Mouse (Mus musculus): ENCODE results near the gene Mlst8.

The Mlst8 gene

DNA sequence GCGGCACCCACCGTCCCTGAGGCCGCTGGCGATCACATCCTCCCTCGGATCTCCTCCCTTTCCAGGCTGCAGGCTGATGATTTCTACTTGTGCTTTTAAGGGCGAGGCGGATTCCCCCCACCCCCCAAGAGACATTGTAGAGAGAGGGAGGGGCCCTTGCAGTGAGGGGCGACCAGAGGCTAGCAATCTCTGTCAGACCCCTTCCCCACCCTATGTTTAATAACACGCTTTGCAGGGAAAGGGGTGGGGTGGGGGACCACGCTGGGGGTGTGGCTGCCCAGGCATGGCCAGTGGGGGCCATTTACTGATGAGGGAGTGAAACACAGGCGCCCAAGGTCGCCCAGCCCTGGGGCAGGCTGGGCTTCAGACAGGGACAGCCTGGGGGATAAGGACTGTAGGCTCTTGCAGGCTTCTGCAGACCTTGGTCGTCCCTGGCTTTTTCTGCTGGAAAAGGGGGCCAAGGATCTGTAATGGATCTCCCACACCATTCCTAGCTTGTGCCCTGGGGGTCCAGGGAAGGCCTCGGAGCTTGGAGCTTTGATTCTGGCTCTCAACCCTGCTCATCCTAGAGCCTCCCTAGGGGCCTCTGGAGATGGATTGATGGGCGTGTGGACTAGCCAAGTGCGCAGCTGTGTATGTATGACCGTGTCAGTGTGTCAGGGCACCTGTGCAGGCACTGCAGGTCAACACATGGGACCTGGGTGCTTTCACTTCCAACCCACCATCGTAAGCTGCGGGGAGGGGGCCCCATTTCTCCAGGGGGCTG is 10.6 kb upstream of the Mlst8 start:
- DNase-seq (ENCODE audit: low spot score in 2 of 2) = no peak

DNA sequence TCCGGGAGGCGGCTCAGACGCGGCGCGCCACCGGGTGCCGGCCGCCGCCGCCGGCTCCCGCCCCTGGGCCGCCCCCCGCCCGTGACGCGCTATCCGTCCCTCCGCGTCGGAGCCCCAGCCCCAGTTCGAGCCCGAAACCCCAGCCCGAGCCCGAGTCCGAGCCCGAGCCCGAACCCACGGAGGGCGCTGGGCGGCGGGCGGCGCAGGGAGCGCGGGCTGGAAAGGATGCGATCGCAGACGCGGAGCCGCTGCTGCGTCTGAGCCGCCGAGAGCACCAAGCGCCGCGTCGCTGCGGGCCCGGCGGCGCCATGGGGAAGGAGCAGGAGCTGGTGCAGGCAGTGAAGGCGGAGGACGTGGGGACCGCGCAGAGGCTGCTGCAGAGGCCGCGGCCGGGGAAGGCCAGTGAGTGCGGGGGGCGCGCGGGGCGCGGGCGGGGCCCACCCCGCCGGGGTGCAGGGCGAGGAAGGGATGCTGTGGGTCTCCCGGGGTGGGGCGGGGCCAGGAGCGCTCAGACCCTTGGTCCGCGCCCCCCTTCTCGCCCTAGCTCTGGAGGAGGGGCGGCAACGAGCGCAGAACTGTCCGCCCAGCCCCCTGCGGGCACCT is 9.9 kb upstream of the Mlst8 start:
- DNase-seq (ENCODE audit: low spot score in 2 of 2) = peak; percentile 62 to 67

DNA sequence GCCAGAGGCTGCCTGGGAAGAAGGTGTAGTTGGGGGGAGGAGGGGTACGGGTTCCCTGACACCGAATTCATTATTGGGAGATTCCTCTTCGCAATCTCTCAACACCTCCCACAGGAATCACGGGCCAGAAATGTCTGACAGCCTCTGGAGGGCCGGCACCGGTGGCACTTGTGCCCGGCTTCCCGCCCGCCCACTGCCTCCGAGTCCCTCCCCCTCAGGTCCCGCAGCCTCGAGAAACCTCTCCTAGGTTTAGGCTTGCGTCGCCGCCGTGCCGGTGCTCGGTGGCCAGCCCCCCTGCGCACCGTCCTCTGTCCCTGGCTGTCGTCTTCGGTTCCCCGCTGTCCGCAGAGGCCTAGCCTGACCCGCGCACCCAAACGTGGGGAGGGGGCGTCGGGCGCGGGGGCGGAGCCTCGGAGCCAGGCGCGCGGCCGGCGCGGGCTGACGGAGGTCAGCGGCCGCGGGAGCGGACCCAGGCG is 9.3 kb upstream of the Mlst8 start, which contains the start of gene Caskin1:
TSS of gene Caskin1 (plus strand) at position 416 of the 476 bp plus-strand sequence.
- DNase-seq (ENCODE audit: low spot score in 2 of 2) = peak; percentile 70 to 78

DNA sequence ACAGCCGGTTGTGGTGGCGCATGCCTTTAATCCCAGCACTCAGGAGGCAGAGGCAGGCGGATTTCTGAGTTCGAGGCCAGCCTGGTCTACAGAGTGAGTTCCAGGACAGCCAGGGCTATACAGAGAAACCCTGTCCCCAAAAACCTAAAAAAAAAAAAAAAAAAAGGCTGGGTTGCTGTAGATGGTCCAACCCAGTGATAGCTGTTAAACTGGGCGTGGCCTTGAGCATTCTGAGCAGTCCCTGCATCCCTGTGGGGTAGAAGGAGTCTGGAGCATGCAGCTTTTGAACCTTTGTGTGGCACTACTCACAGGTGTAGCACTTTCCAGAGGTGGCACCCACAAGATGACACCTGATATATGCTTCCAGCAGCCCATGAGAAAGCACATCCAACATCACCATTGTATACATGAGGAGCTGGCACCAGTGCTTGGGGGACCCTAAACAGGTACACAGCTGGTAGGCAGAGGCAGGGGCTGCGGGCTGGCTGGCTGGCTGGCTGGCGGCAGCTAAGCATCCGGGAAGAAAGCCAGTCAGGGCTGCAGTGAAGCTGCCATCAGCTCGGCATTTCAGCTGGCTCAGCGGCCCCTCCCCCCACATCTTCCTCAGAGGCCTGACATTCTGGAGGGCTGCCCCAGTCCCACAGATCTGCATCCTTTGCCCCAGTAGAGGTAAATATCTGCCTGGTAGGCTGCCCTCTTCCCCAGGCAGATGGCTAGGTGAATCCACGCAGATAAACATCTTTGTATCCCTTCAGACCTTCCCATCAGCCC is 6.4 kb upstream of the Mlst8 start:
- DNase-seq (ENCODE audit: low spot score in 2 of 2) = peak; percentile 86 to 89

DNA sequence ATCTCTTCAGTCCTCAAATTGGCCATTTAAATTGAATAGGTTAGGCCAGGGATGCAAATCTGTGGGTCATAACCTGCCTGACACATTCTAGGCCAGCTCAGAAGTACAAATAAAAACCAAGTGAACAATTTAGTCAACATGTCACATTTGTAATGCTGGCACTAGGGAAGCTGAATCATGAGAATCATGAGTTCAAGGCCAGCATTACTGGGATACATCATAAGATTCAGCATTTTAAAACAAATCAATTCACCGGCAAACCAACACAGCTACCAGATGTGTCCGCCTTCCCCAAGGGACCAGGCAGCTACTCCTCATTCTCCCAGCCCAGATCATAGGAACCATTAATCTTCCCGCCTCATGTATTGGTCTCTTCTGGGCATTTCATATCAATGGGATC is 4.6 kb upstream of the Mlst8 start:
- no peak for DNase-seq (ENCODE audit: low spot score in 2 of 2)

DNA sequence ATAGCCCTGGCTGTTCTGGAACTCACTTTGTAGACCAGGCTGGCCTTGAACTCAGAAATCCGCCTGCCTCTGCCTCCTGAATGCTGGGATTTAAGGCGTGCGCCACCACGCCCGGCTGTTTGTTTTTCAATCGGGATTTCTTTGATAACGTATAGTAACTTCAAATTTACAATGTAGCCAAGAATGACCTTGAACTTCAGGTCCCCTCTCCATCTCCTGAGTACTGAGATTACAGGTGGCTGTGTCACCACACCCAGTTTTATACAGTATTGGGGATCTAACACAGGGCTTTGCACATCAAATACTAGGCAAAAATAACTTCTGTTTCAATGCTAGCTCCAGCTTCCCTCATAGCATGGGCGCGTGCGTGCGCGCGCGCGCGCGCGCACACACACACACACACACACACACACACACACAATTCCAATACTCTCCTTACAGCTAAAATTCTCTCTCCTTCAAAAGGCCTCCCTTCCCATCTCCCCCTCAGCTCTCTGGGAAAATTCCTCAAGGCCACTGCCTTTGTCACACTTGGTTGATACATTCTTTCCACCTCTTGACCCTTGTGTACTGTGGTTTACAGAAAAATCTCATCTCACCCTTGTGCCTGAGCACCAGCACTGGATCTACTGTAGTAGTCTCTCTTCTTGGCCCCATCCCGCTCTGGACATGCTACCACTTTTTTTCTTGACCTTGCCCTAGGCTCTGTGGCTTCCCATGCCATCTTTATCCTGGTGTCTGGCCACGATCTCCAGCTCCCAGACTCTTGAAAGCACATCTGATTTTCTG is 2.3 kb upstream of the Mlst8 start:
- no peak for DNase-seq (ENCODE audit: low spot score in 2 of 2)

DNA sequence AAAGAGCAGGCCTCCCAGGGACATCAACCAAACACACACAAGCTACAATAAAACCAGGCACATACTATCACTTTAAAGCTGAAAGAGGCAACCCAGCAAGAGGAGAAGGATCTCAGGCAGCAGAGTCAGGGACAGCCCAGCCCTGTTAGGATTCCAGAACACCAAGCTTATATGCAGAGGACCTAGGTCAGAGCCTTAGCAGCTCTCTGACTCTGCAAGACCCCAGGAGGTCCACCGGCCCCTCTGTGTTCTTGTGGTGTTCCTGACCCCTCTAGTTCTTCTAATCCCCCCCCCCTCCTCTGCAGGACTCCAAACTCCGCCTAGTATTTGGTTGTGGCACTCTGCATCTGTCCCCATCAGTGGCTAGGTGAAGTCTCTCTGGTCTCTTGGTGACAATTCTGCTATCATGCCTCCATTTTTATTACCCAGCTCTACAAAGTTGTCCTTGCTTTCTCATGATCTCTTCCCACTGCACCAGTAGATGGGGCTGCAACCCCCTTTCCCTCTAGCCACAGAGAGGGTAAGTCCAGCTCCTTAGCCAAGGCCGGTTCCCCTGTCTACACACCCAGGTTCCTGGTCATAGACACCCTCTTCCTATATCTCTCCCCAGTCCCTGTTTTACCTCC is 1.4 kb upstream of the Mlst8 start:
- no peak for DNase-seq (ENCODE audit: low spot score in 2 of 2)

DNA sequence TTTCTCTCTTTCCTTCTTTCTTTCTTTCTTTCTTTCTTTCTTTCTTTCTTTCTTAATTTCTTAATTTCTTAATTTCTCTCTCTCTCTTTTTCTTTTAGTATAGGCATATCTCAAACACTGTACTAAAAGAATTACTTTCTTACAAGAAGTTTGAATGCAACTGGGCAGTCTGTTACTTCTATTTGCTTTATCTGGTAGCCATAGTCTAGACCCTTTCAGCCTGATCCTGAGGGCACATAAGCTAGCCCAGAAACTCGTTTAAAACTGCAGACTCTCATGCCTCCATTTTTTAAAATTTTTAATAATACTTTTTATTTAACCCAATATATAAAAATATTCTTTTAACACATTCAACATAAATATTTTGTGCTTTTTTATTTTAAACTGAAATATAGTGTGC is 553 bp upstream of the Mlst8 start:
- DNase-seq (ENCODE audit: low spot score in 2 of 2) = no peak

DNA sequence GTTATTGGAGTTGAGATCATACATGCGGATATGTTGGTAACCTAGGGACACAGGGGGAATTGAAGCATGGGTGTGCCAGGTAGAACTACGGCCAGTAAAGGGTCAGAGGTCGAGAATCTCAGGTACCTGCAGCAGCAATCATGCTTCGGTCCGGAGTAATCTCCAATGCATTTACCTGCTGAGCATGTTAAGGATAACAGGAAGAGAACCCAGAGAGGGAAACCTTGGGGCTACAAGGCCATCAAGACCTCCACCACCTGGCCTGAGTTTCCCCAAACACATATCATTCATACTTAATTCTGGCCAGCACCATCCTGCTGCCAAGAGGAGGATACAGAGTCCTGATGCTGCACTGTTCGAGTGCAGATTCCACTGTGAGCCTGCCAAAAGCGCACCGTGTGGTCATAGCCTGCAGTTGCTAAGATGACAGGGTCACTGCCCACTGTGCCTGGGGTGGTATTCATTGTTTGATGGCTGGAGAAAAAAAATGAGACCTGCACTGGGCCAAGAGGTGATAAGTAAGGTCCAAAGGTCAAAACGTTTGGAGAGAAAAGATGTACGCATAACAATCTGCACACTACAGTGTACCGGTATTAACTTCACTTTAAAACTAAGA is 785 bp downstream of the Mlst8 start:
- peak in 1 of 2 experiments; percentile 65 for DNase-seq (ENCODE audit: low spot score in 2 of 2)

DNA sequence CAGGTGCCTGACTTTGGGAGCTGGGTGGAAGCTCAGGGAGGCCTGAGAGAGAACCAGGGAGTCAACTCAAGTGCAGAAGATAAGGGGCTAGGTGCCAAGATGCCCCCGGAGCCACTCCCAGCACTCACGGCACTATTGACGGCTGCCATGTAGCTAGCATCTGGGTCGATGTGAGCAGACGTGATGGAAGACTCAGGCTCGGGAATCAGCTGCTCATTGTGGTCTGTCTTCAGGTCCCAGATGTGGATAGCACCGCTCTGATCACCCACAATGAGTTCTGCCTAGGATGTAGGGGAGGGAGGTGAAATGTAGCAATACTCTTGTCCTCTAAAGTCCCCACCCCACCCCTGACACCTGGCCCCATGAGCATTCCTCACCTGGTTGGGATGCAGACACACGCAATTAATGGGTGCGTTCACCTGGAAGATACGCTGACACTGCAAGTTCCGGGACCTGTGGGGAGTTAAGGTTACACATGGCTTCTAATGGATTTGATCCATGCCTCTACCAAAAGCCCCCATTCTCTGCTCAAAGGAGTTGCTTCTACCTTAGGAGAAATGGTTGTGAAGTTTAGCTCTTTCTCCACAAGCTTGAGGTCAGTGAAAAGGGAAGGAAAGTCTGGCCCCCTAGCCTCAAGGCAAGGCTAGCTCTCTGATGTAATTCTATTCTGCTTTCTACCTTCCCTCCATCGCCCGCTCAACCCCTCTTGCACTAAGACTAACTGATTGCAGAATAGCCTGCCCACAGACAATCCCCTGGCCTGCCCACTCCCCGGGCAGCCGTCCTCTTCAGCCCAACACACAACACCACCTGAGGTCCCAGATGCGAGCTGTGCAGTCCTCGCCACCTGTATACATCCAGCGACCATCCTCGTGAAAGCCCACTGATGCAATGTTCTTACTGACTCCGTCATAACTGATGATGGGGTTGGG is 1.6 kb downstream of the Mlst8 start:
- peak in 1 of 2 experiments; percentile 14 for DNase-seq (ENCODE audit: low spot score in 2 of 2)

DNA sequence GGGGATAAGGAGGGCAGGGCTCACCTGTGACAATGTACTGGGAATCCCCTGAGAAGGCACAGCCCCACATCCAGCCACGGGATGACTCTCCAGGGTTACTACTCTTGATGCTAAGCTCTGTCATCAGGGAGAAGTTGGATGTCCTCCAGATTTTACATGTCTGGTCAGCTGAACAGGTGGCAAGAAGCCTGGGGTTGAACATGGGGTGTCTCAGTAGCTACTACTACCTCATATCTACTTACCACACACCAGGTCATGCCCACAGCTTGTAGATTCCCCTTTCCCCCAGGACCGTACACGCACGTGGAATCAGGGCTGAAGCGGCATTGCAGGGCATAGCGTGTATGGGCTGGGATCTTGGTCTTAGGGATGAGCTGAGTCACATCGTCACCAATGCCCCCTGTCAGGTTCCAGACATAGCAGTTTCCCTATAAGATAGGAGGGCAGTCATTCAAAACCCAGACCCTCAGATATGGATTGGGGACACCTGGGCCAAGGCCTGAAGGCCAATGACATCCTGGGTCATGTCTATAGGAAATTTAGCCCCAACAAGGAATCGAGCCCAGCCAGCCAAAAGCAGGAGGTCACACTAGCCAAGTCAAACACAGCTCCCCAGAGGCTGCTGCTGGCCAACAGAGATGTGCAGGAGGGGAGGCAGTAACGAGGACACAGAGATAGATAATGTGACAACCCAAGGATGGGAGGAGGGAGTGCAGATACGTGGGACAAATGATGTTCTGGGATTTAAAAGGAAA is 2.7 kb downstream of the Mlst8 start:
- DNase-seq (ENCODE audit: low spot score in 2 of 2) = no peak

DNA sequence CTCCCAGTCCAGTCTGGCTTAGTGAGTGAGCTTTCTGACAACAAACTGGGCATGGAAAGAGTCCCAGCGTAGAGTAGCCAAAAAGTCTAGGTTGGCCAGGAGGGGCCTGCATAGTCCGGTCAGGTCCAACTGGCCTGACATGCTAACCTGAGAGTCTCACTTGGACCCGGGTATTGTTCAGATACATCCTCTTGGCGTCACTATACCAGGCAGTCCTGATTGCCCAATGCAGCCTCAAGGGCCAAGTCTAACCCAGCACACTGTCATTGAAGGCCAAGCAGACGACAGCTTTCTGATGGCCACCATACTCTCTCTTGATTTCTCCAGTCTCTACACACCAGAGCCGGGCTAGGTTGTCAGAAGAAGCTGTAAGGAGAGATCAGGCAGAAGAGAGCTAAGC is 3.3 kb downstream of the Mlst8 start:
- no peak for DNase-seq (ENCODE audit: low spot score in 2 of 2)

DNA sequence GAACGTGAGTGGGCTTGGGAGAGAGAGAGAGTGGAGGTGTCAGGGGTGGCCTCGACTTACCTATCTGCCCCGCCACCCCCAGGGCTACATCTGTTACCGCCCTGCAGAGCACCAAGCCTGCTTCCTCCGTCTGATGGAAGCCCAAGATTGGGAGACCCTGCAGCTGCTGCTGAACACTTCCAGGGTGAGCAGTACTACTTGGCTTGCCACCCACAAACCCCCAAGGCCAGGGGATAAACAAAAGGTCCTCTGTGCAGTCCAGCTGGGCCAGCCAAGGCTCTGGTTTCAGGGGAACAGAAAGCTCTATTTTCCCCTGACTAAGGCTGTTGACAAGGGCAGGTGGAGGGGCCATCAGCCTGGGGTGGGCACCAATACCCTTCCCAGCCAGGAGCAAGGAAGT is 4.3 kb downstream of the Mlst8 start:
- peak; percentile 80 to 86 for DNase-seq (ENCODE audit: low spot score in 2 of 2)

DNA sequence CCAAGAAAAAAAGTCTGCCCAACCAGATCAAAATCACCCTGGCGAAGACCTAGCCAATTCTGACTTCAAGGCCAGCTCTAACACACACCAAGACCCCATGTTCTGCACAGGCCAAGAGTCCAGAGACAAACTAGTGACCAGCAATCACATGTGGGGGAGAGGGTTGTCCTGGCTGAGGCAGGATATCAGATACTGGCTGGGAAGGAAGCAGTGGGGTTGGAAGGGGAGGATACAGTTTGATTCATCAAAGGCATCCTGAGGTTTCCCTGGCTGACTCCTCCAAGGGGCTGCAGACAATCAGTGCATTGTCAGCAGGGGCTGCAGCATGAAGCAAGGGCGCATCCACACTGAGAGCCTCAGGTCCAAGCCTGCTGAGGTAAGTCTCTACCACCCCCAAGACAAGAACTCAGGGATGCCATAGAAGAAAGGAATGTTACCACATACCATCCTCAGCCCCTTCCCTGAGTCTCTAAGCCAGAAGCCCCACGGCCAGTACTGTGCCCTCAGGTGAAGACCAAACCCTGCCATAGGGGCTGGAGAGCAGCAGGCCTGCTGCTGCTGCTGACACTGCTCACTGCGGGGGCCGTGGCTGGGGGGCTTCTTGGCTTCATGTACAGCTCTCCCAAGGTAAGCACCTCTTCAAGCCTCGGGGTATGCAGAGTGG is 5.1 kb downstream of the Mlst8 start, which contains the start of gene Bricd5:
TSS of gene Bricd5 (plus strand) at position 273 of the 664 bp plus-strand sequence.
- DNase-seq (ENCODE audit: low spot score in 2 of 2) = no peak

DNA sequence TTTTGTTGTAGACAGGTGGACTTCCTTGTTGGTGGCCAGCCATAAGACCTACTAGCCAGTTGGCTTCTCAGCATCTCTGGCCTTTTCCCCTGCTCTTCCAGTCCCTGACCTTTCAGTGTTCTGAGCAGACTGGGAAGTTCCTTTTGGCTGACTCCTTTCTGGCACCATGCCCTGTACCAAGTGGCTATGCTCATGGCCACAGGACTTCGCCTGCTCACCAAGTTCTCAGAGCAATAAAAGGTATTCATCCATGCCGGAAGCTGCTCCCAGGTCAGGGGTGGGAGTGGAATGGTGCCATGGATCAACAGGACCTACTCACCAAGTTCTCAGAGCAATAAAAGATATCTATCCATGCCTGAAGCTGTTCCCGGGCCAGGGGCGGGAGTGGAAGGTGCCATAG is 6.4 kb downstream of the Mlst8 start:
- peak; percentile 63 to 64 for DNase-seq (ENCODE audit: low spot score in 2 of 2)

DNA sequence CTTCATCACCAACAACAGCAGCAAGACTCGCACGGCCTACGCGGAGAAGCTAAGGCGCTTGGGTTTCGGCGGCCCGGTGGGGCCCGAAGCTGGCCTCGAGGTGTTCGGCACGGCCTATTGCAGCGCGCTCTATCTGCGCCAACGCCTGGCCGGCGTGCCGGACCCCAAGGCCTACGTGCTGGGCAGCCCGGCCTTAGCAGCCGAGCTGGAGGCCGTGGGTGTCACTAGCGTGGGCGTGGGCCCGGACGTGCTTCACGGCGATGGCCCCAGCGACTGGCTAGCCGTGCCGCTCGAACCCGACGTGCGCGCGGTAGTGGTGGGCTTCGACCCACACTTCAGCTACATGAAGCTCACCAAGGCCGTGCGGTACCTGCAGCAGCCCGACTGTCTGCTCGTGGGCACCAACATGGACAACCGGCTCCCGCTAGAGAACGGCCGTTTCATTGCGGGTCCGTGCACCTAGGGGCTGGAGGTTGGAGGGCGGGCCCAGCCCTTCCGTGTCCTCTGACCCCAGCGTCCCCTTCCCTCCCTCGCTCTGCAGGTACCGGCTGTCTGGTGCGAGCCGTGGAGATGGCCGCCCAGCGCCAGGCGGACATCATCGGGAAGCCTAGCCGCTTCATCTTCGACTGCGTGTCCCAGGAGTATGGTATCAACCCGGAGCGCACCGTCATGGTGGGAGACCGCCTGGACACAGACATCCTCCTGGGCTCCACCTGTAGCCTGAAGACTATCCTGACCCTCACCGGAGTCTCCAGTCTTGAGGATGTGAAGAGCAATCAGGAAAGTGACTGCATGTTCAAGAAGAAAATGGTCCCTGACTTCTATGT is 8.0 kb downstream of the Mlst8 start:
- peak; percentile 61 to 70 for DNase-seq (ENCODE audit: low spot score in 2 of 2)

DNA sequence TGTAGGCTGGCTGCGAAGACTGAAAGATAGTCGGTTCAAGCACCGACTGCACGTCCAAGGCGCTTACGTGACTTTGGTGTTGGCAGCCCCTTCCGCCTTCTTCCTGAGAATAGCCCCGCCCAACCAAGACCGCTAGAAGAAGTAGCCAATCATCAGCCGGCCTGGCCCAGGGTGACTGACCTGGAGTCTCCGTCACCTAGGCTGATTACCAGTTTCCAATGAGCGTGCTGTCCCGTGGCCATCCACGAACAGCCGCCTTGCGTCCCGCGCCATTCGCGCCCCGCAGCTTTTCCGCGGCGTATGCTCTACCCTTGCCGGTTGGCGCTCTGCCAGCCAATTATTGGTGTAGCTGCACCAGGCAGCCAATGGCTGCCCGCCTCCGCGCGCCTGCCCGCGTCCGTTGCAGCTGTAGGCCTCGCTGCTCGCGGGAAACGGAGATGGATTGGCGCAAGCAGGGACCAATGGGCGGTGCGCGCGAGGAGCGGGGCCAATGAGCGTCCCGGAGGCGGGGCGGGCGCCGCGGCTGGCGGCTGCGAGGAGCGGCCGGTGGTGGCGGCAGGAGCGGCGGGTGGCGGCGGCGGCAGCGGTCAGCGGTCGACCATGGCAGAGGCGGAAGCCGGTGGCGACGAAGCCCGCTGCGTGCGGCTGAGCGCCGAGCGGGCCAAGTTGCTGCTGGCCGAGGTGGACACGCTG is 8.8 kb downstream of the Mlst8 start, which contains the start of the genes E4f1 and Pgp:
TSS of gene E4f1 (minus strand) at position 404 of the 693 bp plus-strand sequence.
TSS of gene Pgp (plus strand) at position 483 of the 693 bp plus-strand sequence.
- peak; percentile 100 for DNase-seq (ENCODE audit: low spot score in 2 of 2)

Measured in right cerebral cortex, postnatal 10 days (tissue).